Mouse (Mus musculus) heart, adult 18-20 months (tissue): ENCODE measurements at regions not wholly inside any gene's neighbourhood (a gene's known extent, or its start where the extent isn't known, plus 50 kb on each side); places are given as distances from the start of the nearest gene placed in this dataset.

Experiments
- DNase-seq, 2 experiments: peaks; one replicate each; pipeline ENCODE4 v3.0.0; 2021 to 2022; ENCODE audit warnings: mixed read lengths in 1 of 2

DNA sequence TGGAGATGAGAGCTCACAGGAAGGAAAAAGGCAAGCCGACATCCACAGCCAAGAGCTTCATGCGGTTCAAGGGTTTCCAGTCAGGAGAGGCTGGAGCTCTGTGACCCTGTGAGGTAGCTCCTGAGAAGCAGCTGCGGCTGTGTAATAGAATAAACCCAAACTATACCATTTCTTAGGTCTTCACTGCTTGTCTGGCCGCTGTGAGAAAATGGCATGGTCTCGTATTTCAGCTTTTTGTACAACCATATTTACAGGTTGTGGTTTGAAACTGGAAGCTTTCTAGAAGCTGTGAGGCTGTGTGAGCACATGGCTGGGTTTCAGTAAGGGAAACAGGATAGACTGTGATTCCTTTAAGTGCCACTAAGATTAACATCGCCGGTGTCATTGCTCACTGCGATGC is 388.6 kb upstream of the Gm11114 start:
- DNase-seq = no peak

- DNase-seq = no peak
Measured at GRCm38 (mm10) chr9:84936291-84937055, 376.1 kb upstream of the Gm11114 start.

GRCm38 (mm10) chr9:84966558-84967154 is 345.9 kb upstream of the Gm11114 start:
- DNase-seq = peak; percentile 5 to 39

GRCm38 (mm10) chr9:84969975-84970608 is 342.5 kb upstream of the Gm11114 start:
- DNase-seq = no peak

DNA sequence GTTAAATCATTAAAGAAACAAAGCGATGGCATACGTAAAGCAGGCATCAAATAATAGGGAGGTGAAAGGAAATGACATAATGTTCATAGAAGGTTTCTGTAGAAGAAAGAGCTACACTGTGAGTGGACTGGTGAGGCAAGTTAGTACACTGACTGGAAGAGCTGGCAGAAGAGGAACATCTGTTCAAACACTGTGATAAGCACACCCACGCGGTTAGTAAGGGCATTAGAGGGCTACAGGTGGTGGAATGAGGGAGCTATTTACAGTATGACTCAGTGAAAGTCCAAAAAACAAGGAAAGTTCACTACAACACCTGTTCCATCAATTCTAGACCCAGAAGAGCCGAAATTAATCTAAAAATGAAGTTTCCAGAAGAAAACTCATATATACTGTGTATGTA is 335.1 kb upstream of the Gm11114 start:
- DNase-seq = no peak

DNA sequence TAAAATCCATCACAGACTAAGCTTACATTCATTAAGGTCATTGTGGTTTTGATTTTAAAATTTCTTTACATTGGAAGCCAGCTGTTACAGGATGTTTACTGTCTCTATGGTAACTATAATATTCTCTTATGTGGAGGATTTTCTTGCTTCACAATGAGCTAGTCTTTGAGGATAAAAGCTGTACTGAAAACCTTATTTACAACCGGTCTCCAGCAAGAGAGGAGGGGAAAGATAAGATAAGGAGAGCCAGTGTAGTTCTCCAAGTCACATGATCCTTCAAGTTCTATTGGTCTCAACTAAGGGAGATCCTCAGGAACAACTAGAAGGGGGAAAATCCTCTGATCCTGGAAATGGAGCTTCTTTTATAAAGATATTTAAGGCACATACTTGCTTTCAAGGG is 309.2 kb upstream of the Gm11114 start:
- no peak for DNase-seq

GRCm38 (mm10) chr9:85011361-85011760 is 301.2 kb upstream of the Gm11114 start:
- DNase-seq = no peak

DNA sequence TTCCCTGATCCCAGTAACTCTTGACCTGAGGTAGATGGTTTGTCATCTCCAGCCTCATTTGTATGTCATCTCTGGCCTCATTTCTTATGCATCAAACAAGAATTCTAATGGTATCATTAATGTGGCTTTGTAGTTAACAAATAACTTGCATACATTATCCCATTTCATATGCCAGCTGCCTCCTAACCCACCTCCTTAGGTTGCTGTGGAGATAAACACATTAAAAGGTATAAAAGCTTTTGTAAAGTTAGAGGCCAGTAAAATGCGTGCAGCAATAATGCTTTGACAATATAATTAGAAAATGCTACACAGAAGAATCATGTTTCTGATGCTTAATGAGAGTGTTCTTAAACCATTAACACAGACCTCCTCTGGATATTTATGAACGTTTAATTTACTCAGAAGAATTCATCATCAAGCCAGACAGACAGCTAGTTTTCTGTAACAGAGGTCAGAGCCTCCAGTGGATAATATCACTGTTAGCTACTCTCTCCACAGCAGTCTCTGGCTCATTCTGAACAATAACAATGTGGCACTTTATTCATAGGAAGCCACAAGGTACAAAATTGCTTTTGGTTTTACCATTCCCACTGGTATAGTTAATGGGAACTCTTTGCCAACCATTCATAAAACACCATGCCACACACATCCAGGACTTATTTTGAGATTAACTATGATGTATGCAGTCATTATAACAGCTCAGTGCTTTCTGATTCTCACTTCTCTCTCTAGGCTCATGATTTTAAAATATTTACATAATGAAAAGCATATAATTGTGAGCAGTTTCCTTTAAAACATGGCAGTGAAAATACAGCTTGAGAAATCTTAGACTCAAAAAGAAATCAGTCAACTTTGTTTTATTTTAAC is 264.2 kb upstream of the Gm11114 start:
- DNase-seq = no peak

DNA sequence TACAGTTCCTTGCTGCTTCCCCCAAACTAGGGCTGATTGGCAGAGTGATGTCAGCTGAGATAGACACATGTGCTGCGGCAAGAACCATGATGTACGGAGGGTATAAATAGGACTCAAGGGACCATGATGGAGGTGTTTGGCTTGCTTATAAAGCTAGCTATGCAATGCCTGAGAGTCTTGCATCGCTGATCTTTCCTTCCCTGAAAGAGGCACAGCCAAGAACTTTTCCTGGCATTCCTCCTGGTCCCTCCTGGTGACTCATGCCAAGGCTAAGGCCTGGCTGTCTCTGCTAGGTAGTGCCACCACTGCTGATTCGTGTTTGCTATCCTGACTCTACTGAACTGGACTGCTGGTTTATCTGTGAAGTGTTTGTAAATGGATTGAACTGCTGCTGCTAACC is 260.0 kb upstream of the Gm11114 start:
- peak in 1 of 2 experiments; percentile 3 for DNase-seq

GRCm38 (mm10) chr9:85079975-85080374 is 232.6 kb upstream of the Gm11114 start:
- DNase-seq = no peak

DNA sequence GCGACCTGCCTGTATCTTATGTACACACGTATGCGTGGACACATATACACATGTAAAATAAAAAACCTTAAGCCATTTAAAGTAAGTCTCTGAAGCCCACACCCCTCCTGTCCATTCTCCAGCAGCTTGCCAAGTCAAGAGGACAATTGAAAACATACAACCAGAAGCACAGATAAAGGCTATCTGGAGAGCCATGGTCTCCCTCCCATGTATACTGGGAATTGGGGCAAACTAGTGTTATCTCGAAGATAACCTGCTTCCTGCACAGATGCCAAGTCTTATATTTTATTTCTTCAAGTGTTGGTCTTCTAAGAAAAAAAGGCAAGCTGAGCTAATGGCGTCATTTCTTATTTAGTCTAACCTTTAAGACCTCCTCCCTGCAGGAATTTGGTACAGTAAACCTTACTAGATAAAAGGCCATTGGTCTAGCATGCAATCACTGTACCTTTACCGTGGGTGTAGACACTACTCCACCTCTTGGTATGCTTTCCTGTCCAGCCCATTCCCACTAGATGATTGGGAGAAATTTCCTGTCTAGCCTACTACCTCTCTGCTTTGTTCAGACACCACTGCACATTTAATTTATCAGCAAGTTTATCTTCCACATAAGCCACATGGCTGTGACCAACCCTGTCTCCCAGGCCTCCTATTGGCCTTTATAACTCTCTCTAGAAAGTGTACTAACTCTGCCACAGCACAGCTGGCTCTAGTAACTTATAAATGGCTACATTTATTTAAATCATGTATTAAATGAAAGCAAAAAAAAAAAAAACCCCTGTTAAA is 223.8 kb upstream of the Gm11114 start:
- DNase-seq = no peak

DNA sequence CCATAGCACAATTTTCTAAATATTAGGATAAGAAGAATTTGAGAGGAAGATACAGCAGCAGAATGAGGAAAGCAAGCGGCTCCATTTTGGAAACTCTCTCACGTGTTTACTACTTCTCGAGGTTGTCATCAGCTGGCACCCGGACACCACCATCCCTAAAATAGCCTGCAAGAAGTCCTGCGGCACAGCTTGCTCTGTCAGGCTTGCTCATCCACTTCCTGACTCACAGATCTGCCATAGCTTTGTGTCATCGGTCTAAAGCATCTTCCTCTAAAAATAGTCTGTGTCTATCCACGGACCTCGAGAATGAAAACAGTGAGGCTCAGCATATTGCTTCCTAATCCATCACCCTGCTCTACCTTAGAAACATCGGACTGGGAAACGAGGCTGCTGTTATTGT is 222.3 kb upstream of the Gm11114 start:
- peak; percentile 42 to 49 for DNase-seq

- no peak for DNase-seq
Measured at GRCm38 (mm10) chr9:85095234-85095633, 217.3 kb upstream of the Gm11114 start.

DNA sequence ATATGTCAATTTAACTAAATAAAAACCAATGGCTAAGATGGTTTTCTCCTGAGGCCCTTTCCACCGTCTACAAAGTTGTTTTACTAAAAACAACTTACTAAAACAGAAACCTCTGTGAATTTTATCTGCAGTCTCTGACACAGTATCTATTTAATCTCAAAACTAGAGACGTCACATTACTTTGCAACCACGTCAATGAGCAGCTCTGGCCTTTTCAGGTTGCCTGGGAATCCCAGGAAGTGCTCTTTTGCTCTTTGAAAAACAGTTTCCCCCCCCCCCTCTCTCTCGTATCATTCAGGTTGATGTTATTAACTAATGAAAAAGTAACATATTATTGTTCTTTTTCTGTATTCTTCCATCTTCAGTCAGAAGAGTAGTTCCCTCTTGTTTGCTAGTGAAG is 216.1 kb upstream of the Gm11114 start:
- DNase-seq = no peak

GRCm38 (mm10) chr9:85112928-85113327 is 199.6 kb upstream of the Gm11114 start:
- no peak for DNase-seq

DNA sequence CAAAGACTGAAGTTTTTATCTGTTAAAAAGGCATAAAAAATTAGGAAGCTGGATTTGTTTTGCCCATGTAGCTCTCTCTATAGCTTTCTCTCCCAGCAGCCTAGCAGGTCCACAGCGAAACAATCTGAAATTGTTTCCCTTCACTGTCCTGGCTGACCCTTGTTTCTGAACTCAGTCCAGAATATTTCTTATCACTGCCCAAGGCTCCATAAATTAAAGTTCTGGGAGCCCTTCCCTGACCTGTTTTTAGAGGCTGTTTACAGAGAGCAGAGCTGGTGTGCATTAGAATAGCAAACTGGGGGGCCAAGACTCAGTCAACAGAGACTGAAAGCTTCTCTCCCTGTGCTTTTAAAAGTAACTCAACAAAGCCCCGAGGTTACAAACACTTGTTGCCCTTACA is 198.3 kb upstream of the Gm11114 start:
- DNase-seq = peak; percentile 16 to 29

DNA sequence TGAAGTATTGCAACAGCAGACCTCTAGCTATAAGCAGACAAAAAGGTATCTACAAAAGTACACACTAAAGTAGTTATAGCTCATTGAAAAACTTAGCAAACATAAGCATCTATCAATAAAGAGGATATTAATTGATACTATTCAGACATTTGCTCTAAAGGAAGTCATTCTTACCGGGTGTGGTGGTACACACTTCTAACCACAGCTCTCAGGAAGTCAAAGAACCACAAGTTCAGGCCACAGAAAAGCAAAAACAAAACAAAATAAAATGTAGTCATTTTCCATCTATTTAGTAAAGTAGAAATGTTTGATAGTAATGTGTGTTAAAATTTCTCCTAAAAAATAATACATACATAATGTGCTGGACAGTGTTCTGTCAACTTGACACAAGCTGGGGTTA is 192.5 kb upstream of the Gm11114 start:
- DNase-seq = no peak

DNA sequence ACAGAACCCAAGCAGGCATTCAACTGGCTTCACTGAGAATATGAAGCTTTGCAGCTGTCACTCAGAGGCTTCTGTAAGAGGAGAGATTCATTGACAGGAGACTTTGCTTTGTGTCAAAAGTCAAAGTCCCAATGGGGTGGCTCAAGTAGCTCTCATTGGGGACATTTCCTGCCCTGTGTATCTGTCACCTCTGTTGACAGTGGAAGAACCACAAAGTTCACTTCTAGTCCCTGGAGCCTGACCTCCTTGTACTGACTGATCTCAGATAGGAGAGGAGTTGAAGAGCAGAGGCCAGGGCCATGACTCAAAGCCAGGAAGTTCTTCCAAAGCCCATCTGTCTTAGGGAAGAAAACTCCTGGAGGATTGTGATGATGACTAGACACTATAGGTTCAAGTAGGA is 191.5 kb upstream of the Gm11114 start:
- peak in 1 of 2 experiments; percentile 15 for DNase-seq

DNA sequence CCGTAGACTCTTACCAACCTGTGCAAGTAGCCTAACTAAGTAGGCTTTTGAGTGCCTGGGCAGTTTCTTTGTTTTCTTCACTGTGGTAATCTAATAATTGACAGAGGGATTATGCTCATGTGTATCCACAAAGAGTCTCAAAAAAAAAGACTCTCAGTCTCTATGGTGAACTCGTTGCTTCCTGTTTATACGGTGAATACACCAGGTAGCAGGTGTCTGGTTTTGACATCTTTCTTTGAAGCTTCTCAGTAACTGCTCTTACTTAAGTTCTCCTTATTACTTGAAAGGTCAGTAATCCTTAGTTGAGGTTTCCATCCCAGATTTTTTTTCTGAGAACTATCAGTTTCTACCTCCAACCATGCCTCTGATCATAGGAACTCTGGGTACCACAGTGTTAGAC is 188.9 kb upstream of the Gm11114 start:
- DNase-seq = no peak

DNA sequence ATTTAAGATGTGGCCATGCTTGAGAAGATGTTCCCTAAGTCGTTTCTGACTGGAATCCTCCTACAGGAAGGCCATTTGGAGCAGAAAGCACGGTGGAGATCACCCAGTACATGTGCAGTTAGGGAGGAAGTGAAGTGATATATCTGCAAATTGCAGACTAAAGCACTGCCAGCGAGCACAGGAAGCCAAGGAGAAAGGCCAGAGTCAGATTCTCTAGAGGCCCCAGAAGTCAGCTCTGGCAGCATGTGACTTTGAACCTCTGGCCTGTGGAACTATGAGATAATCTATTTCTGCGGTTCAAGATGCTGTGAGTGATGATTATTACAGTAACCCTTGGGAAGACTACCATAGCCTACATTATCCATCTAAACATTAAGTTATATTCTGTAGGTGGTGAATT is 186.8 kb upstream of the Gm11114 start:
- peak; percentile 22 to 55 for DNase-seq

- DNase-seq = no peak
Measured at GRCm38 (mm10) chr9:85126541-85126940, 186.0 kb upstream of the Gm11114 start.

GRCm38 (mm10) chr9:85127107-85127506 is 185.5 kb upstream of the Gm11114 start:
- peak in 1 of 2 experiments; percentile 26 for DNase-seq
